Mouse (Mus musculus): ENCODE measurements around the gene Olfr1131.
"Not testable (repeated sequence)": the region's sequence is repeated elsewhere in the genome, so short reads cannot be mapped to it uniquely, and the experiment has no call there.

Olfr1131 gene

GRCm38 (mm10) chr2:87626804-87627203, at the start of gene Olfr1131:
Gene Olfr1131, plus strand, starts transcription at chr2:87627104.
- DNase-seq (ENCODE audit: low read depth, low spot score) = no peak

- DNase-seq (ENCODE audit: low read depth, low spot score) = not testable (repeated sequence)
Measured at GRCm38 (mm10) chr2:87605912-87606311, 21.0 kb upstream of the Olfr1131 start, which contains the start of gene Olfr1130. Gene Olfr1130, plus strand, starts transcription at chr2:87606212.

- DNase-seq (ENCODE audit: low read depth, low spot score) = no peak
Measured at GRCm38 (mm10) chr2:87637435-87637834, 10.5 kb downstream of the Olfr1131 start, which contains the start of gene Olfr1132. Gene Olfr1132, minus strand, starts transcription at chr2:87637535.

- DNase-seq (ENCODE audit: low read depth, low spot score) = no peak
Measured at GRCm38 (mm10) chr2:87642441-87642840, 15.5 kb downstream of the Olfr1131 start.

DNA sequence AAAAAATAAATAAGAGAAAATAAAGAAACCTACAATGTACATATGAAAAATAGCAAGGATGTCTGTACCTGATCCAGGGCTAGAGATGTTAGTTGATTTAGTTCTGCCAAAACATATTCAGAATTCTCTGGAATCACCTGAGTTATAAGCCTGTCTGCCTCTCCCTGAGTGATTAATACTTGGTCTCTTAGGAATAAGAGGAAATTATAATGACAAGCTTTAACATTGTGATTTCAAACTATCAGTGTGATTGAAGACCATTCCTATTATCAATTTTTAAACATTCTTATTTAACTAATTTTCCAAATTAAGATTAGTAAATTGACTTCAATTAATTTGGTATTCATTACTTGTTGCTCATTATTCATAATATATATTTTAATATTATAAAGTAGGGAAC, 20.4 kb downstream of the Olfr1131 start, which contains the start of gene Olfr1133:
Gene Olfr1133, minus strand, starts transcription at position 101 of the 400 bp plus-strand sequence.
- DNase-seq (ENCODE audit: low read depth, low spot score) = no peak

GRCm38 (mm10) chr2:87658360-87658759, 31.5 kb downstream of the Olfr1131 start, which contains the start of gene Olfr1134:
Gene Olfr1134, minus strand, starts transcription at chr2:87658460.
- no peak for DNase-seq (ENCODE audit: low read depth, low spot score)

GRCm38 (mm10) chr2:87673564-87673963, 46.7 kb downstream of the Olfr1131 start, which contains the start of gene Olfr1135:
Gene Olfr1135, minus strand, starts transcription at chr2:87673664.
- no peak for DNase-seq (ENCODE audit: low read depth, low spot score)

All from forelimb bud, embryonic 11.5 days (tissue).